ENCODE assay signal across 14 mouse cellular contexts in genomic region chr7:82531376-82531775, GRCm38 (mm10).
DNase-seq lines count a peak whose midpoint lies in the region; ATAC-seq and TF ChIP-seq lines count a peak whose summit lies in the region.
"Had no signal": no experiment of that assay in that cellular context is flagged by ENCODE, and none has a peak within 500 bp of the region (broad histone marks: within the 10 kb centered on the region; RNA-seq: fewer than 3 reads in every experiment).

No protein-coding gene starts in this region.

- no peaks in the 10 kb centered on the region for H3K36me3 ChIP-seq in heart, embryonic 12.5 days
- H3K36me3 ChIP-seq: forebrain, embryonic 10.5 days; liver, embryonic 12.5 days; neural tube, embryonic 15.5 days had no signal

- no peak for TF ChIP-seq CTCF in cerebellum, adult 2 months (IDR thresholded peaks at IDR 0.05; ENCODE audit: borderline replicate concordance, insufficient read depth, low read depth, low read length)

- no peak overlapping the region for H3K4me2 ChIP-seq in heart, embryonic 12.5 days
- H3K4me2 ChIP-seq: liver, embryonic 12.5 days; neural tube, embryonic 15.5 days had no signal

- intact Hi-C loops in gastrocnemius, postnatal 14 days (cut with DNase I; ENCODE audit: low total_unique reads), result no loop called here

- H3K9ac ChIP-seq in heart, embryonic 12.5 days, result no peak overlapping the region
- H3K9ac ChIP-seq: liver, embryonic 12.5 days; neural tube, embryonic 15.5 days had no signal

- H3K27ac ChIP-seq in heart, embryonic 12.5 days (ENCODE audit: poor library complexity, severe bottlenecking), result no peak overlapping the region
- H3K27ac ChIP-seq in cerebellum, adult 2 months (ENCODE audit: insufficient read depth, low read length), result no peak overlapping the region
- H3K27ac ChIP-seq: forebrain, embryonic 10.5 days; liver, embryonic 12.5 days; neural tube, embryonic 15.5 days had no signal

- H3K27me3 ChIP-seq in heart, embryonic 12.5 days (replicated peaks), result no peaks in the 10 kb centered on the region
- no peaks in the 10 kb centered on the region for H3K27me3 ChIP-seq in cerebellum, adult 2 months (ENCODE audit: control insufficient read depth, insufficient read depth, low read length)
- H3K27me3 ChIP-seq: CH12.LX; liver, embryonic 12.5 days; megakaryocyte, embryonic 14.5 days; neural tube, embryonic 15.5 days; Patski had no signal

- no peak for TF ChIP-seq POLR2A in cerebellum, adult 2 months (IDR thresholded peaks at IDR 0.05; ENCODE audit: borderline replicate concordance, insufficient read depth, low read length)

- H3K4me3 ChIP-seq in heart, embryonic 12.5 days, result no peak overlapping the region
- H3K4me3 ChIP-seq in cerebellum, adult 2 months (replicated peaks; ENCODE audit: insufficient read depth, low read depth, low read length), result no peak overlapping the region
- H3K4me3 ChIP-seq: forebrain, embryonic 10.5 days; liver, embryonic 12.5 days; megakaryocyte, embryonic 14.5 days; neural tube, embryonic 15.5 days had no signal

- no peak for ATAC-seq in heart, embryonic 12.5 days (ENCODE audit: insufficient number of reproducible peaks, low FRiP score)
- ATAC-seq: liver, embryonic 12.5 days; Patski had no signal

- 69% methylated on average over 7 of the region's 7 CpGs for WGBS in heart, embryonic 12.5 days
- WGBS in cerebellum, adult 2 months, result 55% methylated on average over 7 of the region's 7 CpGs

- peaks cover 8% of the 10 kb centered on the region; the same call in 1 of the 2 replicates for H3K4me1 ChIP-seq in heart, embryonic 12.5 days (replicated peaks)
- H3K4me1 ChIP-seq in cerebellum, adult 2 months (ENCODE audit: control insufficient read depth, insufficient read depth, low read length), result no peaks in the 10 kb centered on the region
- H3K4me1 ChIP-seq: forebrain, embryonic 10.5 days; liver, embryonic 12.5 days; megakaryocyte, embryonic 14.5 days had no signal

- DNase-seq in heart, postnatal 4 days, result peak; percentile 12
- peak; percentile 56 for DNase-seq in brain, adult 2 months (ENCODE audit: low read depth, low spot score)
- peak; percentile 23 to 60 for DNase-seq in cerebellum, adult 2 months
- peak; percentile 27 for DNase-seq in gastrocnemius, postnatal 14 days
- no peak for DNase-seq in lung, postnatal 4 days
- DNase-seq in adrenal gland, adult 8-10 months, result no peak
- DNase-seq: thymus, adult 18-20 months had no signal

- no peaks in the 10 kb centered on the region for H3K9me3 ChIP-seq in heart, embryonic 12.5 days (replicated peaks)
- H3K9me3 ChIP-seq: forebrain, embryonic 10.5 days; liver, embryonic 12.5 days; neural tube, embryonic 15.5 days had no signal

Comparison
In these comparisons a context has a peak if more than half of its experiments do, and no peak if none do; other contexts are left out.
1. DNase-seq: peak in heart, postnatal 4 days (single experiment), brain, adult 2 months (single experiment), cerebellum, adult 2 months (2 of 2) and gastrocnemius, postnatal 14 days (single experiment); none in lung, postnatal 4 days (0 of 2) and adrenal gland, adult 8-10 months (single experiment).